Comparison of ENCODE assay signal across 31 mouse cellular contexts in the genomic region with DNA sequence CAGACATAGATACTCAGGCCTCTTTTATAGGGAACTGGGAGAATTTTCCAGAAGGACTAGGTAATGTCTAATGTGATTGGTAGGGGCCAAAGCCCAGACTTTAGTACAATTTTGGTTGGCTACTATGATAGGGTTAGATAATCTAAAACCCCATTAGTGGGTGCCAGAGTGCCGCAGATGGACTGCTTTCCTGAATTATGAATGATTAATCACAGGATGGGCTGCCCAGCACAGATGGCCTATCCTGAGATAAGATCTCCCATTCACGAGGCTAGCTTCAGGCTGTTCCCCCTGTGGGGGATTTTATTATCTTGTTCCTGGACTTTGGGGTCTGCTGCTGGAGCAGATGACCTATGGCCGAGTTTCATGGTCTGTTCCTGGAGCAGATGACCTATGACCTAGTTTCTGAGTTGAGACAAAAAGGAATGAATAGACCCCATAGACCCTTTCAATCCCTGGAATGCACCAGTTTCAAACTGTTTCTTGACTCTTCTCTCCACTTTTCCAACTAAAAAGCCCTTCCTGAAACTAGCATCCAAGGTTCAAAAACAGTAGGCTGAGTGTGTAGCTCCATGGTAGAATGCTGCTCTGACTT. TPM values are rescaled to one million over a fixed set of nuclear protein-coding genes. Genes with fewer than 3 reads are reported as not detected.
DNase-seq lines count a peak whose midpoint lies in the region; ATAC-seq and TF ChIP-seq lines count a peak whose summit lies in the region.
"Had no signal": no experiment of that assay in that cellular context is flagged by ENCODE, and none has a peak within 500 bp of the region (broad histone marks: within the 10 kb centered on the region; RNA-seq: fewer than 3 reads in every experiment).

No protein-coding gene starts in this region.

- H3K4me3 ChIP-seq in kidney, adult 2 months (ENCODE audit: insufficient read depth, low read depth, low read length): no peak overlapping the region
- H3K4me3 ChIP-seq in kidney, embryonic 15.5 days (replicated peaks): no peak overlapping the region
- H3K4me3 ChIP-seq: embryonic facial prominence, embryonic 13.5 days; forebrain, embryonic 10.5 days; gastrocnemius, adult 2 months; hindbrain, embryonic 12.5 days; limb, embryonic 12.5 days; liver, embryonic 12.5 days; midbrain, embryonic 15.5 days; neural tube, embryonic 15.5 days had no signal

- peaks cover 5% of the 10 kb centered on the region; the same call in 1 of the 2 replicates for H3K4me1 ChIP-seq in kidney, adult 2 months (ENCODE audit: control insufficient read depth, insufficient read depth, low read length)
- H3K4me1 ChIP-seq in kidney, embryonic 15.5 days: peaks cover 15% of the 10 kb centered on the region; the same call in 1 of the 2 replicates

- intact Hi-C loops in left cerebral cortex, postnatal 25 days (cut with DNase I): no loop called here

- no peak overlapping the region for H3K9ac ChIP-seq in kidney, embryonic 15.5 days
- H3K9ac ChIP-seq: embryonic facial prominence, embryonic 13.5 days; hindbrain, embryonic 12.5 days; limb, embryonic 12.5 days; liver, embryonic 12.5 days; midbrain, embryonic 15.5 days; neural tube, embryonic 15.5 days had no signal

- no peaks in the 10 kb centered on the region for H3K36me3 ChIP-seq in kidney, adult 2 months (ENCODE audit: control insufficient read depth, insufficient read depth, low read length)
- no peaks in the 10 kb centered on the region for H3K36me3 ChIP-seq in kidney, embryonic 15.5 days
- H3K36me3 ChIP-seq: embryonic facial prominence, embryonic 13.5 days; forebrain, embryonic 10.5 days; hindbrain, embryonic 12.5 days; limb, embryonic 12.5 days; liver, embryonic 12.5 days; midbrain, embryonic 15.5 days; neural tube, embryonic 15.5 days had no signal

- peak; percentile 13 for DNase-seq in kidney, adult 2 months
- DNase-seq in 416B (ENCODE audit: low read depth): peak; percentile 67
- peak; percentile 31 for DNase-seq in embryo, embryonic 10 days (ENCODE audit: low spot score)
- peak; percentile 18 for DNase-seq in retina, embryonic 14.5 days (ENCODE audit: low spot score)
- DNase-seq in left cerebral cortex, postnatal 25 days (ENCODE audit: low spot score in 2 of 2): no peak
- DNase-seq: adrenal gland, adult 2 months; adrenal gland, postnatal 36 days; B cell, adult 2 months; cerebellum, adult 18-20 months; gastrocnemius, adult 2 months; gastrocnemius, postnatal 36 days; heart, postnatal 14 days; kidney, postnatal 4 days; layer of hippocampus, adult 9-11 months; lung, adult 2 months; lung, postnatal 10 days; right cerebral cortex, postnatal 4 days; thymus, adult 2 months; thymus, postnatal 4 days had no signal

- no peaks in the 10 kb centered on the region for H3K9me3 ChIP-seq in kidney, embryonic 15.5 days (replicated peaks)
- H3K9me3 ChIP-seq: embryonic facial prominence, embryonic 13.5 days; forebrain, embryonic 10.5 days; hindbrain, embryonic 12.5 days; liver, embryonic 12.5 days; midbrain, embryonic 15.5 days; neural tube, embryonic 15.5 days had no signal

- no peaks in the 10 kb centered on the region for H3K27me3 ChIP-seq in kidney, adult 2 months (replicated peaks; ENCODE audit: control insufficient read depth, insufficient read depth, low read length)
- H3K27me3 ChIP-seq in kidney, embryonic 15.5 days: no peaks in the 10 kb centered on the region
- H3K27me3 ChIP-seq: embryonic facial prominence, embryonic 13.5 days; hindbrain, embryonic 12.5 days; limb, embryonic 12.5 days; liver, embryonic 12.5 days; midbrain, embryonic 15.5 days; neural tube, embryonic 15.5 days had no signal

- TF ChIP-seq CTCF in kidney, adult 2 months (conservative IDR thresholded peaks at IDR 0.05; ENCODE audit: insufficient read depth, insufficient read length, low read depth, low read length): no peak

- no peak for TF ChIP-seq POLR2A in kidney, adult 2 months (IDR thresholded peaks at IDR 0.05; ENCODE audit: low read depth, low read length)

- H3K4me2 ChIP-seq in kidney, embryonic 15.5 days: no peak overlapping the region
- H3K4me2 ChIP-seq: embryonic facial prominence, embryonic 13.5 days; hindbrain, embryonic 12.5 days; limb, embryonic 12.5 days; liver, embryonic 12.5 days; midbrain, embryonic 15.5 days; neural tube, embryonic 15.5 days had no signal

- no peak for ATAC-seq in kidney, embryonic 15.5 days (replicated peaks; ENCODE audit: low FRiP score)
- no peak for ATAC-seq in granulocyte monocyte progenitor cell, adult 5-6 weeks (replicated peaks; ENCODE audit: poor library complexity, severe bottlenecking)
- ATAC-seq: activated CD4-positive, CD25-positive, alpha-beta regulatory T cell, adult 4 months; forebrain, embryonic 16.5 days; intestine, postnatal 0 days; liver, embryonic 12.5 days; midbrain, embryonic 15.5 days had no signal

- no peak overlapping the region for H3K27ac ChIP-seq in kidney, adult 2 months (ENCODE audit: insufficient read depth, low read depth, low read length)
- no peak overlapping the region for H3K27ac ChIP-seq in kidney, embryonic 15.5 days
- H3K27ac ChIP-seq: embryonic facial prominence, embryonic 13.5 days; forebrain, embryonic 10.5 days; gastrocnemius, adult 2 months; hindbrain, embryonic 12.5 days; limb, embryonic 12.5 days; liver, embryonic 12.5 days; midbrain, embryonic 15.5 days; neural tube, embryonic 15.5 days had no signal

- WGBS in kidney, adult 2 months: 34% methylated on average over 3 of the region's 3 CpGs
- WGBS in kidney, embryonic 15.5 days: 31% methylated on average over 3 of the region's 3 CpGs

RNA-seq across cellular contexts. Expression of gene Nipa2, which starts 4.7 kb away (rescaled TPM):
- 7.7 and 10.3 TPM in 2 replicates for polyA plus RNA-seq in kidney, adult 2 months (2012; rRNA removed)
- polyA plus RNA-seq in kidney, embryonic 15.5 days (2015; fragmentation: Nextera tagmentation; extraction: Ambion mirVana): 45.5 and 48.3 TPM in 2 replicates
- total RNA-seq in granulocyte monocyte progenitor cell, adult 5-6 weeks (2014; fragmentation: Nextera tagmentation): 31.2 and 34.3 TPM in 2 replicates
- 37.3 and 39.8 TPM in 2 replicates for total RNA-seq in granulocyte monocyte progenitor cell, adult 5-6 weeks (2017)
- 10 to 100 TPM; 60.5 to 63.5 TPM for total RNA-seq in left cerebral cortex, postnatal 25 days (2021)

RNA-seq across cellular contexts. Expression of gene Nipa1, which starts 52.8 kb away (rescaled TPM):
- polyA plus RNA-seq in kidney, adult 2 months (2012; rRNA removed): 3.6 and 4.5 TPM in 2 replicates
- 5.8 and 6.5 TPM in 2 replicates for polyA plus RNA-seq in kidney, embryonic 15.5 days (2015; fragmentation: Nextera tagmentation; extraction: Ambion mirVana)
- total RNA-seq in granulocyte monocyte progenitor cell, adult 5-6 weeks (2014; fragmentation: Nextera tagmentation): 0.73 and 1.3 TPM in 2 replicates
- total RNA-seq in granulocyte monocyte progenitor cell, adult 5-6 weeks (2017): 1.9 and 4.4 TPM in 2 replicates
- 10 to 100 TPM; 63.5 to 65.9 TPM for total RNA-seq in left cerebral cortex, postnatal 25 days (2021)

Comparison
In these comparisons a context has a peak if more than half of its experiments do, and no peak if none do; other contexts are left out.
1. DNase-seq: peak in kidney, adult 2 months (single experiment), 416B (single experiment), embryo, embryonic 10 days (single experiment) and retina, embryonic 14.5 days (single experiment); none in left cerebral cortex, postnatal 25 days (0 of 2).
2. RNA of gene Nipa1, which starts 52.8 kb away (total RNA-seq): 63.5 to 65.9 TPM in left cerebral cortex, postnatal 25 days; 0.73 to 4.4 TPM in granulocyte monocyte progenitor cell, adult 5-6 weeks; every median in the first group is over 10 times any median in the second.